In the genomic region with DNA sequence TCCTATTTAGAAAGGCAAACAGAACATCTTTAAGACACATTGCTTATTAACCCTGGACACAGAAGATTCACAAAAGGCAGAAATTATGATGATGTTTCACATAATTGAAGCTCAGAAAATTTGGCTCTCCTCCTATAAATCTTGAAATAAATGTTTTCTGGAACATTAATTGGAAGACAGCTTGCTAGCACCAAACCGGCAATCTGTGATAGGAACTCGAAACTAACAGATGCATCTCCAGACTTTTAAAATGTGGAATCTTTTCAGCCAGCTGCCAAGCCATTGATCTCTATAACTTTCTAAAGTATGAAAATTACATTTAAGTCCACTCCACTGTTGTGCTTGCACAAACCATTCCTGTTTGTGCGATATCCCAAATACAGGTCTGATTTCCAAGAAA, we compare ENCODE assay signal across 20 mouse cellular contexts.
A peak's percentile ranks its signal among the peaks of the same experiment; 100 is the strongest.
DNase-seq lines count a peak whose midpoint lies in the region; ATAC-seq lines count a peak whose summit lies in the region.
"Had no signal": no experiment of that assay in that cellular context is flagged by ENCODE, and none has a peak within 500 bp of the region (broad histone marks: within the 10 kb centered on the region; RNA-seq: fewer than 3 reads in every experiment).

No protein-coding gene starts in this region.

- DNase-seq in layer of hippocampus, adult 11-12 months (ENCODE audit: low spot score) = peak; percentile 51
- no peak for DNase-seq in layer of hippocampus, postnatal 25 days (ENCODE audit: extremely low spot score in 1 of 2, low spot score in 1 of 2)
- peak; percentile 56 for DNase-seq in brain, adult 2 months (ENCODE audit: low read depth, low spot score)
- peak; percentile 50 for DNase-seq in telencephalon, adult 2 months (ENCODE audit: low read depth, low spot score)
- no peak for DNase-seq in cerebellum, adult 9-10 months
- DNase-seq: adrenal gland, postnatal 10 days; B cell, adult 2 months; cerebellum, adult 8-10 months; cerebellum, postnatal 25 days; gastrocnemius, postnatal 36 days; heart, adult 11 months; heart, postnatal 36 days; kidney, adult 11 months had no signal

- 84% methylated on average over 3 of the region's 3 CpGs for WGBS in forebrain, embryonic 13.5 days
- 94% methylated on average over 3 of the region's 3 CpGs for WGBS in forebrain, embryonic 12.5 days

- H3K36me3 ChIP-seq in forebrain, embryonic 13.5 days (ENCODE audit: poor library complexity, severe bottlenecking) = no peaks in the 10 kb centered on the region
- H3K36me3 ChIP-seq in forebrain, embryonic 12.5 days (replicated peaks) = peaks cover 11% of the 10 kb centered on the region
- H3K36me3 ChIP-seq: embryonic facial prominence, embryonic 12.5 days; hindbrain, embryonic 15.5 days had no signal

- H3K9ac ChIP-seq in forebrain, embryonic 13.5 days = no peak overlapping the region
- no peak overlapping the region for H3K9ac ChIP-seq in forebrain, embryonic 12.5 days
- H3K9ac ChIP-seq: embryonic facial prominence, embryonic 12.5 days; heart, embryonic 13.5 days; hindbrain, embryonic 15.5 days had no signal

- H3K4me1 ChIP-seq in forebrain, embryonic 13.5 days = peaks cover 47% of the 10 kb centered on the region
- peaks cover 33% of the 10 kb centered on the region for H3K4me1 ChIP-seq in forebrain, embryonic 12.5 days
- H3K4me1 ChIP-seq: embryonic facial prominence, embryonic 12.5 days had no signal

- H3K27ac ChIP-seq in forebrain, embryonic 13.5 days = peak overlapping the region; percentile 74
- H3K27ac ChIP-seq in forebrain, embryonic 12.5 days = no peak overlapping the region
- H3K27ac ChIP-seq: embryonic facial prominence, embryonic 12.5 days had no signal

- no peaks in the 10 kb centered on the region for H3K27me3 ChIP-seq in forebrain, embryonic 13.5 days
- H3K27me3 ChIP-seq in forebrain, embryonic 12.5 days = no peaks in the 10 kb centered on the region
- H3K27me3 ChIP-seq: embryonic facial prominence, embryonic 12.5 days; heart, embryonic 13.5 days; hindbrain, embryonic 15.5 days had no signal

- H3K4me2 ChIP-seq in forebrain, embryonic 13.5 days = no peak overlapping the region
- H3K4me2 ChIP-seq in forebrain, embryonic 12.5 days = no peak overlapping the region
- H3K4me2 ChIP-seq: embryonic facial prominence, embryonic 12.5 days; heart, embryonic 13.5 days; hindbrain, embryonic 15.5 days had no signal

- no peak overlapping the region for H3K4me3 ChIP-seq in forebrain, embryonic 13.5 days
- no peak overlapping the region for H3K4me3 ChIP-seq in forebrain, embryonic 12.5 days (replicated peaks)
- H3K4me3 ChIP-seq: embryonic facial prominence, embryonic 12.5 days; heart, embryonic 13.5 days; hindbrain, embryonic 15.5 days had no signal

- no peaks in the 10 kb centered on the region for H3K9me3 ChIP-seq in forebrain, embryonic 13.5 days (replicated peaks)
- H3K9me3 ChIP-seq in forebrain, embryonic 12.5 days = no peaks in the 10 kb centered on the region
- H3K9me3 ChIP-seq: embryonic facial prominence, embryonic 12.5 days; G1E; heart, embryonic 13.5 days; hindbrain, embryonic 15.5 days had no signal

- ATAC-seq in forebrain, embryonic 13.5 days = no peak
- no peak for ATAC-seq in forebrain, embryonic 12.5 days (ENCODE audit: low FRiP score)
- ATAC-seq: CD4-positive, CD25-positive, alpha-beta regulatory T cell, adult 4 months had no signal

Comparison
In these comparisons a context has a peak if more than half of its experiments do, and no peak if none do; other contexts are left out.
1. DNase-seq: peak in layer of hippocampus, adult 11-12 months (single experiment), brain, adult 2 months (single experiment) and telencephalon, adult 2 months (single experiment); none in layer of hippocampus, postnatal 25 days (0 of 2) and cerebellum, adult 9-10 months (single experiment).